Mouse (Mus musculus) cerebellum, adult 2 months (tissue): ENCODE data around the gene Zfp764.

Source experiments
- CTCF ChIP-seq: fragments of 200-500 bp; IDR thresholded peaks from 2 replicates; pipeline ENCODE4 v1.5.1; 2011; ENCODE audit warnings: low read depth, mild to moderate bottlenecking, control low read depth, low read length, moderate library complexity, borderline replicate concordance; ENCODE audit not compliant: insufficient read depth
- POLR2A ChIP-seq: fragments of 200-500 bp; IDR thresholded peaks from 2 replicates; pipeline ENCODE4 v1.6.1; 2011; ENCODE audit warnings: low read length, control low read depth, borderline replicate concordance; ENCODE audit not compliant: insufficient read depth

DNA sequence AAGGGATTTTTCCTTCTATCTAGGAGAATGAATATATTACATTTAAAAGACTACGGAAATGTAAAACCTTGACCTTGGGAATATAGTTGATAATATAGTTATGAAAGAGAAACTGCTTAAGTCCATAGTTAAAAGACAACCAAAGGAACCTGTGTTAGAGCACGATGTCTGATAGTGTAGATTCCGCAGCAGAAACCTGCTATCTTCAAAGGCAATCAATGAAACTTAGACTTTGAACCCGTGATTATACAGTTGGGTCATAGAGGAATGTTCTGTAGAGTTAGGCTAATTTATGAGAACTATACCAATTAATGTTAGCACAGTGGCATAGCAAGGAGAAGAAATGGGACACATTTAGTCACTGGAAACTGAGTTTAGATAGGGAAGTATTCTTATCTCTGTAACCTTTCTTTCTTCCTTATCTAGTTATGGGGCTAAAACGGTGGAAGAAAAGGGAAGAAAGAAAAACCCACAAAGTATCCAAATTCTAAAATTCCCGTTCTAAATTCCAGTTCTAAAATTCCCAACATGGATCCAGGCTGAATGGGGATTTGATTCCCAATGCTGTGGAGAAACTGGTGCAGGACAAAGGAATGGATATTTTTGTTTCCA is 28.2 kb downstream of the Zfp764 start:
- TF ChIP-seq CTCF (no peak), POLR2A (no peak)
